Mouse (Mus musculus) embryonic fibroblast, embryonic 13.5 days (primary cell): ENCODE data around the gene Gm49336. TPM values are rescaled to one million over a fixed set of nuclear protein-coding genes. Genes with fewer than 3 reads are reported as not detected.

Experiments used
- H3K27ac ChIP-seq: 2 replicates; pipeline ENCODE4 v1.5.1; 2012; ENCODE audit warnings: low read length, control low read depth, inconsistent platforms; ENCODE audit not compliant: insufficient read depth
- H3K4me1 ChIP-seq: 2 replicates; pipeline ENCODE4 v1.6.1; 2011; ENCODE audit warnings: low read length; ENCODE audit not compliant: control insufficient read depth, insufficient read depth
- H3K4me3 ChIP-seq: 2 replicates; pipeline ENCODE4 v1.5.1; 2011; ENCODE audit warnings: mild to moderate bottlenecking, control low read depth, low read length; ENCODE audit not compliant: insufficient read depth
- CTCF ChIP-seq: IDR thresholded peaks from 2 replicates; pipeline ENCODE4 v1.5.1; 2011; ENCODE audit warnings: mild to moderate bottlenecking, control low read depth, low read length, moderate library complexity, borderline replicate concordance; ENCODE audit not compliant: insufficient read depth
- POLR2A ChIP-seq: IDR thresholded peaks from 2 replicates; pipeline ENCODE4 v1.6.1; 2011; ENCODE audit warnings: low read depth, mild to moderate bottlenecking, control low read depth, low read length, moderate library complexity
- polyA plus RNA-seq: library from polyadenylated mRNA; stranded (reverse); fragments of >200 nt; gene quantifications from 2 replicates; pipeline ENCODE4 v1.2.4, GENCODE M21; 2011; ENCODE audit warnings: low read depth; ENCODE audit not compliant: missing spikeins, insufficient read length

The Gm49336 gene
- polyA plus RNA-seq, 1 experiment = 80.4 TPM

- H3K4me3 ChIP-seq = no peak overlapping the region
- H3K27ac ChIP-seq = no peak overlapping the region
- H3K4me1 ChIP-seq = no peaks in the 10 kb centered on the region; the same call in 1 of the 2 replicates
- TF ChIP-seq POLR2A (no peak), CTCF (no peak)
These were observed 78.8 kb downstream of the Gm49336 start for GRCm38 (mm10) chr14:60172286-60173055.

- no peak overlapping the region for H3K4me3 ChIP-seq
- TF ChIP-seq POLR2A = no peak
- TF ChIP-seq CTCF = no peak
- H3K27ac ChIP-seq = no peak overlapping the region
- no peaks in the 10 kb centered on the region; the same call in 1 of the 2 replicates for H3K4me1 ChIP-seq
These were observed 80.3 kb downstream of the Gm49336 start for GRCm38 (mm10) chr14:60170845-60171610.

- Histone ChIP-seq H3K4me3 (no peak overlapping the region), H3K27ac (no peak overlapping the region), H3K4me1 (no peaks in the 10 kb centered on the region)
- TF ChIP-seq POLR2A (no peak), CTCF (no peak)
These were observed 87.9 kb downstream of the Gm49336 start for GRCm38 (mm10) chr14:60163367-60163766.

Other genes starting within 250 kb of the Gm49336 start
- 0.09 and 0.12 TPM in 2 replicates for gene Atp8a2, start 54.3 kb downstream of the Gm49336 start, polyA plus RNA-seq
- gene Nupl1, start 76 bp downstream of the Gm49336 start, polyA plus RNA-seq = not detected in 2 replicates
- gene Mtmr6, start 13.7 kb upstream of the Gm49336 start, polyA plus RNA-seq = 88.1 and 93.8 TPM in 2 replicates
- gene Amer2, start 121.8 kb upstream of the Gm49336 start, polyA plus RNA-seq = 0.73 and 1.2 TPM in 2 replicates